Mouse (Mus musculus) liver, postnatal 0 days (tissue): ENCODE data around the gene Clns1a.

ENCODE experiments used
- CTCF ChIP-seq: sonication (generic); IDR thresholded peaks from 2 replicates; pipeline ENCODE4 v1.5.1; 2016; ENCODE audit warnings: antibody characterized with exemption, low read depth
- EP300 ChIP-seq: IDR thresholded peaks from 2 replicates; pipeline ENCODE4 v1.6.1; 2016; ENCODE audit warnings: antibody characterized with exemption, low read depth, mild to moderate bottlenecking

DNA sequence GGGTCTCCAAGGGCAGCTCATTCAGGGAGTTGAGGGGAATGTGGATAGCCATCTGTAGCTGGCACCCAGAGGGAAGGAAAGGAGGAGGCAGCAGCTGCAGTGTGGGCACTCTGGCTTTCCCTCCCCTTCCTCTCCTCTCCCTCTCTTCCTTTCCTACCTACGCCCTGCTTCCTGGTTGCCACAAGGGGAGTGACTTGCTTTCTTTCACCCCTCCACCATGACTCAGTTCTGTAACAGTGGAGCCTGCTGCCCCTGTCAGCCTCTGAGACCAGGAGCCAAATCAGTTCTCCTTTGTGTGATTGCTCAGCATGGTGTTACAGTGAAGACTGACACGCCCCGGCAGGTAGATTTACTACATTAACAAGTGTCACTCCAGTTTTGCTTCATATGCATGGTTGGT lies 12.8 kb downstream of the Clns1a start:
- TF ChIP-seq CTCF (no peak), EP300 (no peak)
